Mouse (Mus musculus): ENCODE results near the gene Fcor. TPM values are rescaled to one million over a fixed set of nuclear protein-coding genes. Genes with fewer than 3 reads are reported as not detected.

The Fcor gene
- total and polyA plus RNA-seq, 3 experiments, result 0.84 TPM; not detected in 2

DNA sequence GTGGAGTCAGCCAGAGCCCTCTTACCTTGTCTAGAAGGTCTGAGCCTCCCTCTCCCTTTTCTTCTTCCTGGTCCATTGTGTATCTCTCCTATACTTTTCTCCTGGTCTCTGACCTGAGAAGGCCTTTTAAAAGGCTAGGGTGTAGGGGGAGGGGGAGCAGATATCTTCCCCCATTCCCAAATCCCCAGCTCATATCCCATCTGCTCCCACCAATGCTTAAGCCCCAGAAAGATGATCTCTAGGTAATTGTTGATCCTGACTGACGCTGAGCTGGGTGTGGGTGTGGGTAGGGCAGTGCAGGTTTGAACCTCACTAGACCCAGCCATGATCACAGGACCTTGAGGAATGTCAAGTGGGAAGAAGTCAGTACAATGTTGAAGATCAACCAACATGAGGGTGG, 46.7 kb downstream of the Fcor start, which contains the start of gene Pcp2:
Pcp2 (minus strand) TSS at position 101 of the 400 bp plus-strand sequence.
- Histone ChIP-seq H3K9ac (ENCODE audit: control insufficient read depth, low read depth, low read length, poor library complexity, severe bottlenecking) (no peak within 1 kb of the TSS), H3K36me3 (ENCODE audit: control insufficient read depth in 1 of 2, insufficient read depth in 2 of 2, low read length in 2 of 2) (peaks cover 0 to 22% of the 10 kb centered on the region in 2 experiments; a peak in 2 of 4 replicates), H3K9me3 (replicated peaks; ENCODE audit: insufficient read depth, low read length) (no peaks in the 10 kb centered on the region), H3K27ac (ENCODE audit: control insufficient read depth, low read depth, low read length) (peak within 1 kb of the TSS; percentile 14; the same call in 1 of the 2 replicates), H3K27me3 (ENCODE audit: control insufficient read depth in 1 of 2, insufficient read depth in 2 of 2, low read length in 2 of 2) (no peaks in the 10 kb centered on the region), H3K4me3 (ENCODE audit: control insufficient read depth in 1 of 2, insufficient read depth in 1 of 2, low read depth in 2 of 2, low read length in 2 of 2) (no peak within 1 kb of the TSS), H3K79me2 (ENCODE audit: control insufficient read depth, insufficient read depth, low read length, poor library complexity) (peaks cover 12% of the 10 kb centered on the region), H3K4me1 (ENCODE audit: control insufficient read depth in 1 of 2, insufficient read depth in 2 of 2, low read length in 2 of 2) (peaks cover 10 to 25% of the 10 kb centered on the region in 2 experiments)
- no peak for TF ChIP-seq MYB (IDR thresholded peaks at IDR 0.05; ENCODE audit: low read depth, low read length)
- no peak for TF ChIP-seq TBP (IDR thresholded peaks at IDR 0.05; ENCODE audit: low read depth, low read length)
- no peak for TF ChIP-seq POLR2AphosphoS2 (IDR thresholded peaks at IDR 0.05; ENCODE audit: low read length)
- no peak for TF ChIP-seq ETS1 (IDR thresholded peaks at IDR 0.05; ENCODE audit: low read depth, low read length)
- TF ChIP-seq E2F4 (IDR thresholded peaks at IDR 0.05; ENCODE audit: borderline replicate concordance, low read depth, low read length), result no peak
- no peak for TF ChIP-seq EP300 (IDR thresholded peaks at IDR 0.05; ENCODE audit: low read depth in 1 of 2, low read length in 2 of 2)
- TF ChIP-seq USF1 (IDR thresholded peaks at IDR 0.05; ENCODE audit: low read depth, low read length), result no peak
- no peak for TF ChIP-seq BHLHE40 (IDR thresholded peaks at IDR 0.05; ENCODE audit: borderline replicate concordance, low read depth, low read length)
- TF ChIP-seq POLR2AphosphoS5 (IDR thresholded peaks at IDR 0.05; ENCODE audit: borderline replicate concordance, low read depth, low read length), result no peak
- no peak for TF ChIP-seq ZC3H11A (IDR thresholded peaks at IDR 0.05; ENCODE audit: low read depth, low read length)
- TF ChIP-seq NELFE (IDR thresholded peaks at IDR 0.05; ENCODE audit: low read depth, low read length), result no peak
- TF ChIP-seq RCOR1 (IDR thresholded peaks at IDR 0.05; ENCODE audit: low read depth, low read length), result no peak
- TF ChIP-seq CTCF (IDR thresholded peaks at IDR 0.05 in 2 of 3, conservative IDR thresholded peaks at IDR 0.05 in 1 of 3; ENCODE audit: control insufficient read depth in 1 of 3, insufficient read depth in 1 of 3, low read depth in 2 of 3, low read length in 3 of 3, poor library complexity in 1 of 3, severe bottlenecking in 1 of 3), result no peak
- TF ChIP-seq SIN3A (IDR thresholded peaks at IDR 0.05; ENCODE audit: low read length), result no peak
- TF ChIP-seq JUND (IDR thresholded peaks at IDR 0.05; ENCODE audit: low read depth, low read length), result no peak
- TF ChIP-seq NRF1 (IDR thresholded peaks at IDR 0.05; ENCODE audit: insufficient read depth, low read depth, low read length, poor library complexity, severe bottlenecking), result no peak
- no peak for TF ChIP-seq UBTF (IDR thresholded peaks at IDR 0.05; ENCODE audit: borderline replicate concordance, insufficient read depth, low read depth, low read length)
- DNase-seq (ENCODE audit: low read depth, low spot score), result no peak

DNA sequence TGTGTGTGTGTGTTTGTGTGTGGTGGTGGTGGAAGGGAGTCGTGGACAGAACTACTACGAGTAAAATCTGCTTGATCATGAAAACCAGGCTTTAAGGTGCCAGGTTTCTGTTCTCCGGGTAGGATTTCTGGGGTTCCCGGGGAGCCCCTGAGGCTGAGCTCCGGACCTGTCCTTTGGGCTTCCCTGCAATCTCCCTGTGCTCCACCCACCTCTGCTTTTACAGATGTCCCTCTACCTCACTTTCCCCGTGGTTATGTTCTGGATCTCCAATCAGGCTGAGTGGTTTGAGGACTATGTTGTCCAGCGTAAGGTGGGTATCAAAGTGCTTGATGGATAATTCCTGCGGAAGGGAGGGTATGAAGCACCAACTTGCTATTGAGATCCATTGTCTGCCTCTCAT, 50.0 kb downstream of the Fcor start:
- peaks cover 2 to 18% of the 10 kb centered on the region in 2 experiments for H3K36me3 ChIP-seq (ENCODE audit: control insufficient read depth in 1 of 2, insufficient read depth in 2 of 2, low read length in 2 of 2)
- peaks cover 6 to 13% of the 10 kb centered on the region in 2 experiments for H3K4me1 ChIP-seq (ENCODE audit: control insufficient read depth in 1 of 2, insufficient read depth in 2 of 2, low read length in 2 of 2)
- H3K9ac ChIP-seq (ENCODE audit: control insufficient read depth, low read depth, low read length, poor library complexity, severe bottlenecking), result peak overlapping the region; percentile 87
- peaks cover 29% of the 10 kb centered on the region for H3K79me2 ChIP-seq (ENCODE audit: control insufficient read depth, insufficient read depth, low read length, poor library complexity)
- no peak for TF ChIP-seq ZMIZ1 (IDR thresholded peaks at IDR 0.05; ENCODE audit: low read depth, low read length)
- no peak for TF ChIP-seq UBTF (IDR thresholded peaks at IDR 0.05; ENCODE audit: borderline replicate concordance, insufficient read depth, low read depth, low read length)
- TF ChIP-seq MAFK (IDR thresholded peaks at IDR 0.05; ENCODE audit: borderline replicate concordance, low read depth, low read length), result no peak
- TF ChIP-seq RAD21 (IDR thresholded peaks at IDR 0.05; ENCODE audit: low read depth, low read length), result no peak
- TF ChIP-seq ELF1 (IDR thresholded peaks at IDR 0.05; ENCODE audit: low read depth, low read length), result no peak
- no peak for TF ChIP-seq SMC3 (IDR thresholded peaks at IDR 0.05; ENCODE audit: low read depth, low read length)
- TF ChIP-seq RCOR1 (IDR thresholded peaks at IDR 0.05; ENCODE audit: low read depth, low read length), result no peak
- TF ChIP-seq CTCF (IDR thresholded peaks at IDR 0.05 in 2 of 3, conservative IDR thresholded peaks at IDR 0.05 in 1 of 3; ENCODE audit: control insufficient read depth in 1 of 3, insufficient read depth in 1 of 3, low read depth in 2 of 3, low read length in 3 of 3, poor library complexity in 1 of 3, severe bottlenecking in 1 of 3), result no peak
- no peak for TF ChIP-seq GATA1 (IDR thresholded peaks at IDR 0.05; ENCODE audit: low read depth, low read length)
- TF ChIP-seq NRF1 (IDR thresholded peaks at IDR 0.05; ENCODE audit: insufficient read depth, low read depth, low read length, poor library complexity, severe bottlenecking), result no peak
- no peak for DNase-seq (ENCODE audit: low read depth, low spot score)
- H3K27ac ChIP-seq (ENCODE audit: control insufficient read depth, low read depth, low read length), result no peak overlapping the region
- H3K27me3 ChIP-seq (ENCODE audit: control insufficient read depth in 1 of 2, insufficient read depth in 2 of 2, low read length in 2 of 2), result no peaks in the 10 kb centered on the region
- peak overlapping the region; percentile 87 to 99 for H3K4me3 ChIP-seq (ENCODE audit: control insufficient read depth in 1 of 2, insufficient read depth in 1 of 2, low read depth in 2 of 2, low read length in 2 of 2)
- H3K9me3 ChIP-seq (replicated peaks; ENCODE audit: insufficient read depth, low read length), result no peaks in the 10 kb centered on the region
